Comparison of ENCODE assay signal across 25 mouse cellular contexts in the genomic region with DNA sequence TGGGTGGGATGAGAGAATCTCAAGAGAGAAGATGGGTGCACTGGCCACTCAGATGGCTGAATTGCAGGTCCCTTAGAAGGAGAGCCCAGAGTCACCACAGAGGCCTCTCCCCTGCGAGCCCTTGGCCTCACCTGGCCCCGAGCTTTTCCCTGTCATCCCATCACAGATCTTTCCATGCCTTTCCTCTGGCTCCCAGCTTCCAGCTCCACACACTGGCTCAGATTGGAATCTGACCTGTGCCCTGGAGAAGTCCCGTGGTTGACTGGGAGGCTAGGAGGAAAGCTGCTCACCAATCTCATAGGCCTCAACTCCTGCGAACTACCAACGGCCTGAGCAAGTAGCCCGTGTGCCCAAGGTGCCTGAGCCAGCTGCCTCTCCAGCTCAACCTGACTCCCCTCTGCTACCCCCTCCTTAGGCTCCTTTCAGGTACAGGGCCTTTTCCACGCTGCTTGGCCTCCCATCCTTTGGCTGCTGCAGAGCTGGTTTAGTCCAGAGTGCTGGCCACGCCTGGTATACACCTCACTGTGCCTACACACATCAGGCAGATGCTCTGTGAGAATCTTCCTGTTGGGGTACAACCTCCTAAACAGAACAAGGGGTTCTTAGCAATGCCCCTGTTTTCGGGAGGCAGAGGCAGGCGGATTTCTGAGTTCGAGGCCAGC. TPM values are rescaled to one million over a fixed set of nuclear protein-coding genes. Genes with fewer than 3 reads are reported as not detected.
DNase-seq lines count a peak whose midpoint lies in the region; ATAC-seq and TF ChIP-seq lines count a peak whose summit lies in the region.
"Had no signal": no experiment of that assay in that cellular context is flagged by ENCODE, and none has a peak within 500 bp of the region (broad histone marks: within the 10 kb centered on the region; RNA-seq: fewer than 3 reads in every experiment).

No protein-coding gene starts in this region.

- peak; percentile 85 for DNase-seq in heart, adult 11 months
- DNase-seq in kidney, adult 2 months = peak; percentile 63
- DNase-seq in liver, adult 2 months (ENCODE audit: extremely low read depth, low read depth, low spot score) = peak; percentile 38
- DNase-seq in liver, postnatal 0 days = no peak
- DNase-seq in adipocyte (ENCODE audit: low spot score) = peak; percentile 54
- DNase-seq: adrenal gland, adult 2 months; adrenal gland, postnatal 25 days; cerebellum, postnatal 14 days; embryo, embryonic 11 days; gastrocnemius, postnatal 10 days; heart, postnatal 4 days had no signal

- 88% methylated on average over 11 of the region's 11 CpGs for WGBS in heart, embryonic 11.5 days (ENCODE audit: insufficient replicate concordance)
- 70% methylated on average over 11 of the region's 11 CpGs for WGBS in kidney, adult 2 months
- WGBS in kidney, embryonic 15.5 days = 92% methylated on average over 11 of the region's 11 CpGs
- 90% methylated on average over 11 of the region's 11 CpGs for WGBS in liver, adult 2 months
- WGBS in liver, postnatal 0 days (ENCODE audit: insufficient replicate concordance) = 87% methylated on average over 11 of the region's 11 CpGs

- H3K4me1 ChIP-seq in heart, embryonic 11.5 days (ENCODE audit: control insufficient read depth, insufficient read depth, low read length) = peaks cover 9% of the 10 kb centered on the region
- H3K4me1 ChIP-seq in kidney, adult 2 months (ENCODE audit: control insufficient read depth, insufficient read depth, low read length) = peaks cover 37% of the 10 kb centered on the region; the same call in 1 of the 2 replicates
- H3K4me1 ChIP-seq in kidney, embryonic 15.5 days = peaks cover 23% of the 10 kb centered on the region
- H3K4me1 ChIP-seq in liver, adult 2 months (ENCODE audit: control insufficient read depth, insufficient read depth, low read length) = peaks cover 18% of the 10 kb centered on the region
- peaks cover 12% of the 10 kb centered on the region for H3K4me1 ChIP-seq in liver, postnatal 0 days (ENCODE audit: insufficient read depth)

- no peak for TF ChIP-seq POLR2A in kidney, adult 2 months (IDR thresholded peaks at IDR 0.05; ENCODE audit: low read depth, low read length)
- TF ChIP-seq POLR2A in liver, adult 2 months (IDR thresholded peaks at IDR 0.05; ENCODE audit: extremely low read depth, insufficient read depth, low read length) = no peak

- no peaks in the 10 kb centered on the region for H3K9me3 ChIP-seq in heart, embryonic 11.5 days (replicated peaks; ENCODE audit: control insufficient read depth, low read length)
- no peaks in the 10 kb centered on the region for H3K9me3 ChIP-seq in kidney, embryonic 15.5 days (replicated peaks)
- no peaks in the 10 kb centered on the region for H3K9me3 ChIP-seq in liver, postnatal 0 days (ENCODE audit: low read length)
- H3K9me3 ChIP-seq: embryonic facial prominence, embryonic 12.5 days; forebrain, embryonic 12.5 days; heart, embryonic 13.5 days; hindbrain, embryonic 12.5 days had no signal

- no peak for TF ChIP-seq CTCF in kidney, adult 2 months (conservative IDR thresholded peaks at IDR 0.05; ENCODE audit: insufficient read depth, insufficient read length, low read depth, low read length)
- no peak for TF ChIP-seq CTCF in liver, adult 2 months (IDR thresholded peaks at IDR 0.05; ENCODE audit: low read depth, low read length)
- TF ChIP-seq CTCF in liver, postnatal 0 days (IDR thresholded peaks at IDR 0.05; ENCODE audit: low read depth) = no peak

- H3K4me3 ChIP-seq in heart, embryonic 11.5 days (ENCODE audit: low read depth, low read length) = no peak overlapping the region
- H3K4me3 ChIP-seq in kidney, adult 2 months (ENCODE audit: insufficient read depth, low read depth, low read length) = no peak overlapping the region
- no peak overlapping the region for H3K4me3 ChIP-seq in kidney, embryonic 15.5 days (replicated peaks)
- no peak overlapping the region for H3K4me3 ChIP-seq in liver, adult 2 months (ENCODE audit: insufficient read depth, low read depth, low read length)
- H3K4me3 ChIP-seq in liver, postnatal 0 days (ENCODE audit: low read depth, low read length) = no peak overlapping the region
- H3K4me3 ChIP-seq: embryonic facial prominence, embryonic 12.5 days; forebrain, embryonic 12.5 days; heart, adult 2 months; heart, embryonic 13.5 days; hindbrain, embryonic 12.5 days had no signal

- no peaks in the 10 kb centered on the region for H3K27me3 ChIP-seq in heart, embryonic 11.5 days (ENCODE audit: control insufficient read depth, insufficient read depth, low read length)
- no peaks in the 10 kb centered on the region for H3K27me3 ChIP-seq in kidney, adult 2 months (replicated peaks; ENCODE audit: control insufficient read depth, insufficient read depth, low read length)
- H3K27me3 ChIP-seq in kidney, embryonic 15.5 days = no peaks in the 10 kb centered on the region
- H3K27me3 ChIP-seq in liver, adult 2 months (ENCODE audit: control insufficient read depth, insufficient read depth, low read length) = no peaks in the 10 kb centered on the region
- no peaks in the 10 kb centered on the region for H3K27me3 ChIP-seq in liver, postnatal 0 days (ENCODE audit: insufficient read depth, low read length)
- H3K27me3 ChIP-seq: CH12.LX; embryonic facial prominence, embryonic 12.5 days; forebrain, embryonic 12.5 days; heart, embryonic 13.5 days; hindbrain, embryonic 12.5 days; Patski had no signal

- no peak overlapping the region for H3K4me2 ChIP-seq in heart, embryonic 11.5 days
- no peak overlapping the region for H3K4me2 ChIP-seq in kidney, embryonic 15.5 days
- no peak overlapping the region for H3K4me2 ChIP-seq in liver, postnatal 0 days (ENCODE audit: low read depth, low read length)
- H3K4me2 ChIP-seq: embryonic facial prominence, embryonic 12.5 days; forebrain, embryonic 12.5 days; heart, embryonic 13.5 days; hindbrain, embryonic 12.5 days had no signal

- no peaks in the 10 kb centered on the region for H3K79me2 ChIP-seq in liver, adult 2 months (ENCODE audit: control insufficient read depth, insufficient read depth, low read length)

- peaks cover 10% of the 10 kb centered on the region for H3K36me3 ChIP-seq in heart, embryonic 11.5 days (ENCODE audit: control insufficient read depth, insufficient read depth, low read length)
- no peaks in the 10 kb centered on the region; the same call in 1 of the 2 replicates for H3K36me3 ChIP-seq in kidney, adult 2 months (ENCODE audit: control insufficient read depth, insufficient read depth, low read length)
- H3K36me3 ChIP-seq in kidney, embryonic 15.5 days = peaks cover 34% of the 10 kb centered on the region
- peaks cover 8% of the 10 kb centered on the region; the same call in 1 of the 2 replicates for H3K36me3 ChIP-seq in liver, adult 2 months (ENCODE audit: control insufficient read depth, insufficient read depth, low read length)
- H3K36me3 ChIP-seq in liver, postnatal 0 days (replicated peaks; ENCODE audit: insufficient read depth, low read length) = peaks cover 21% of the 10 kb centered on the region

- no peak for TF ChIP-seq EP300 in liver, postnatal 0 days (IDR thresholded peaks at IDR 0.05; ENCODE audit: low read depth)

- ATAC-seq in heart, embryonic 11.5 days (replicated peaks; ENCODE audit: insufficient number of reproducible peaks, low FRiP score, low TSS enrichment) = no peak
- no peak for ATAC-seq in kidney, embryonic 15.5 days (replicated peaks; ENCODE audit: low FRiP score)
- ATAC-seq in liver, postnatal 0 days = no peak
- ATAC-seq: activated CD4-positive, CD25-positive, alpha-beta regulatory T cell, adult 4 months; forebrain, embryonic 16.5 days; hindbrain, embryonic 16.5 days; Patski had no signal

- H3K9ac ChIP-seq in heart, embryonic 11.5 days (ENCODE audit: low read depth, low read length) = no peak overlapping the region
- H3K9ac ChIP-seq in kidney, embryonic 15.5 days = no peak overlapping the region
- H3K9ac ChIP-seq in liver, adult 2 months (ENCODE audit: low read depth, low read length) = no peak overlapping the region
- no peak overlapping the region; the same call in 1 of the 2 replicates for H3K9ac ChIP-seq in liver, postnatal 0 days (replicated peaks)
- H3K9ac ChIP-seq: embryonic facial prominence, embryonic 12.5 days; forebrain, embryonic 12.5 days; heart, embryonic 13.5 days; hindbrain, embryonic 12.5 days had no signal

- no peak overlapping the region for H3K27ac ChIP-seq in heart, embryonic 11.5 days (ENCODE audit: low read depth, low read length)
- H3K27ac ChIP-seq in kidney, adult 2 months (ENCODE audit: insufficient read depth, low read depth, low read length) = peak overlapping the region; percentile 83
- no peak overlapping the region for H3K27ac ChIP-seq in kidney, embryonic 15.5 days
- peak overlapping the region; percentile 43 for H3K27ac ChIP-seq in liver, adult 2 months (replicated peaks; ENCODE audit: insufficient read depth, low read depth, low read length)
- no peak overlapping the region for H3K27ac ChIP-seq in liver, postnatal 0 days (ENCODE audit: low read depth)
- H3K27ac ChIP-seq: embryonic facial prominence, embryonic 12.5 days; forebrain, embryonic 12.5 days; heart, adult 2 months; heart, embryonic 13.5 days; hindbrain, embryonic 12.5 days had no signal

RNA-seq across cellular contexts. Expression of a gene that starts 3.9 kb away (rescaled TPM):
- polyA plus RNA-seq in heart, embryonic 11.5 days (2014; fragmentation: Nextera tagmentation; extraction: Ambion mirVana) = 91.5 and 97.8 TPM in 2 replicates
- 133 and 146 TPM in 2 replicates for polyA plus RNA-seq in kidney, adult 2 months (2012; rRNA removed)
- polyA plus RNA-seq in kidney, embryonic 15.5 days (2015; fragmentation: Nextera tagmentation; extraction: Ambion mirVana) = 148 and 167 TPM in 2 replicates
- 30.7 and 43.6 TPM in 2 replicates for total RNA-seq in liver, adult 2 months (2014; rRNA removed)
- polyA plus RNA-seq in liver, adult 2 months (2012; rRNA removed) = 89.7 and 101 TPM in 2 replicates
- 67.1 and 68.6 TPM in 2 replicates for polyA plus RNA-seq in liver, postnatal 0 days (2015; fragmentation: Nextera tagmentation; extraction: Ambion mirVana)

RNA-seq across cellular contexts. Expression of a gene that starts 4.3 kb away (rescaled TPM):
- 143 and 150 TPM in 2 replicates for polyA plus RNA-seq in heart, embryonic 11.5 days (2014; fragmentation: Nextera tagmentation; extraction: Ambion mirVana)
- 1,575 and 2,285 TPM in 2 replicates for polyA plus RNA-seq in kidney, adult 2 months (2012; rRNA removed)
- polyA plus RNA-seq in kidney, embryonic 15.5 days (2015; fragmentation: Nextera tagmentation; extraction: Ambion mirVana) = 268 and 275 TPM in 2 replicates
- 403 and 615 TPM in 2 replicates for total RNA-seq in liver, adult 2 months (2014; rRNA removed)
- 364 and 379 TPM in 2 replicates for polyA plus RNA-seq in liver, adult 2 months (2012; rRNA removed)
- 371 and 389 TPM in 2 replicates for polyA plus RNA-seq in liver, postnatal 0 days (2015; fragmentation: Nextera tagmentation; extraction: Ambion mirVana)

RNA-seq across cellular contexts. Expression of a gene that starts 16.0 kb away (rescaled TPM):
- 9.0 and 10.5 TPM in 2 replicates for polyA plus RNA-seq in heart, embryonic 11.5 days (2014; fragmentation: Nextera tagmentation; extraction: Ambion mirVana)
- polyA plus RNA-seq in kidney, adult 2 months (2012; rRNA removed) = 134 and 155 TPM in 2 replicates
- polyA plus RNA-seq in kidney, embryonic 15.5 days (2015; fragmentation: Nextera tagmentation; extraction: Ambion mirVana) = 14.8 and 15.3 TPM in 2 replicates
- total RNA-seq in liver, adult 2 months (2014; rRNA removed) = 25.9 and 27.7 TPM in 2 replicates
- 36.6 and 40.6 TPM in 2 replicates for polyA plus RNA-seq in liver, adult 2 months (2012; rRNA removed)
- 7.7 and 8.2 TPM in 2 replicates for polyA plus RNA-seq in liver, postnatal 0 days (2015; fragmentation: Nextera tagmentation; extraction: Ambion mirVana)

RNA-seq across cellular contexts. Expression of a gene that starts 19.6 kb away (rescaled TPM):
- 1.9 and 3.9 TPM in 2 replicates for polyA plus RNA-seq in heart, embryonic 11.5 days (2014; fragmentation: Nextera tagmentation; extraction: Ambion mirVana)
- polyA plus RNA-seq in kidney, adult 2 months (2012; rRNA removed) = 0.44 and 0.99 TPM in 2 replicates
- 2.0 and 3.1 TPM in 2 replicates for polyA plus RNA-seq in kidney, embryonic 15.5 days (2015; fragmentation: Nextera tagmentation; extraction: Ambion mirVana)
- total RNA-seq in liver, adult 2 months (2014; rRNA removed) = not detected in 2 replicates
- not detected in 2 replicates for polyA plus RNA-seq in liver, adult 2 months (2012; rRNA removed)
- 0.81 TPM in 2 replicates for polyA plus RNA-seq in liver, postnatal 0 days (2015; fragmentation: Nextera tagmentation; extraction: Ambion mirVana)
- total RNA-seq: adrenal gland, postnatal 25 days; CH12.LX; common myeloid progenitor, adult 5-6 weeks; gastrocnemius, postnatal 10 days; gastrocnemius, postnatal 4 days; heart, adult 2 months; heart, postnatal 4 days had no signal
- polyA plus RNA-seq: activated CD4-positive, CD25-positive, alpha-beta regulatory T cell, adult 4 months; adrenal gland, adult 2 months; hindbrain, embryonic 12.5 days had no signal

RNA-seq across cellular contexts. Expression of a gene that starts 28.7 kb away (rescaled TPM):
- polyA plus RNA-seq in heart, embryonic 11.5 days (2014; fragmentation: Nextera tagmentation; extraction: Ambion mirVana) = 0.17 and 0.46 TPM in 2 replicates
- 0.07 and 0.08 TPM in 2 replicates for polyA plus RNA-seq in kidney, adult 2 months (2012; rRNA removed)
- polyA plus RNA-seq in kidney, embryonic 15.5 days (2015; fragmentation: Nextera tagmentation; extraction: Ambion mirVana) = 0.14 and 0.45 TPM in 2 replicates
- total RNA-seq in liver, adult 2 months (2014; rRNA removed) = 0.07 TPM in 1 of 2 replicates, not detected in the other
- polyA plus RNA-seq in liver, adult 2 months (2012; rRNA removed) = 0.05 TPM in 1 of 2 replicates, not detected in the other
- polyA plus RNA-seq in liver, postnatal 0 days (2015; fragmentation: Nextera tagmentation; extraction: Ambion mirVana) = 0.06 and 0.09 TPM in 2 replicates
- total RNA-seq: common myeloid progenitor, adult 5-6 weeks; gastrocnemius, postnatal 10 days; heart, adult 2 months had no signal
- polyA plus RNA-seq: activated CD4-positive, CD25-positive, alpha-beta regulatory T cell, adult 4 months; adrenal gland, adult 2 months; forebrain, embryonic 12.5 days had no signal

Comparison
In these comparisons a context has a peak if more than half of its experiments do, and no peak if none do; other contexts are left out.
1. H3K27ac ChIP-seq: peak in kidney, adult 2 months (single experiment) and liver, adult 2 months (single experiment); none in heart, embryonic 11.5 days (single experiment), kidney, embryonic 15.5 days (single experiment) and liver, postnatal 0 days (single experiment).